Mouse (Mus musculus) cerebellum, postnatal 14 days (tissue): Measurements from ENCODE around the gene Fndc3b.
A peak's percentile ranks its signal among the peaks of the same experiment; 100 is the strongest.

Experiments
- DNase-seq, 2 experiments: peaks; one replicate each; pipeline ENCODE4 v3.0.0; 2021; ENCODE audit warnings: mixed read lengths in 2 of 2

The Fndc3b gene

DNA sequence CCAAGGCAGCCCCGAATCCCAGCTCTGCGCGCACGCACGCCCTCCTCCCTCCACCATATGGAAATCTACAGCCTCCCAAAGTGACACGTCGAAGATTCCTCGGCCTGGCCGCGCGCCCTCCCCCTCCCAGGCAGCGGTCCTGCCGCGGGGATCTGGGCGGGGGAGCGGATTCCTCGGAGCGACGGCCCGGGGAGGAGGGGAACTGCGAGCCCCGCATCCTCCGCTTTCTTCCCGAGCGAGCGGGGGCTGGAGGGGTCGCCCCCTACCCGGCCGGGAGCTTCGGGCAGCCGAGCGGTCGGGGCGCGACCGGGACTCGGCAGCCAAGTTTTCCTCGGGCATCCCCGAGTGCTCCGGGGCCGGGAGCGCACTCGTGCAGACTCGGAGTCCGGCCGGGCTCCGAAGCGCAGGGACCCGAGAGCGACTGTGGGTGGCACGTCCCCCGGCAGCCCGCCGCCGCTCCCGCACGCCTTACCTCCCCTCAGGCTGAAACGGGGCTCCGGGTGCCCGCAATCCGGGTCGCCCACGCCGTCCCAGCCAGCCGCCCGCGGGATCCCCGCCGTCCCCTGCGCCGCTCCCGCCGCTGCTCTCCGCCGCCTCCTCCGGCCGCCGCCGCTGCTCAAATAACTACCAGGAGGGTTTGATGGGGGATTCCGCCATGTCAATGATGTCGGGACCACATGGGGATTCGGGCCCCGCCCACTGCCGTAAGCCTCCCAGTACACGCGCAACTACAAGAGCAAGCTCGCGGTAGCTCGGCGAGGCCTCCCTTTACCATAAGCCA, at the start of gene Fndc3b:
Gene Fndc3b (minus strand): TSS at position 660 of the 781 bp plus-strand sequence.
- DNase-seq, result peak; percentile 95 to 96

GRCm38 (mm10) chr3:27760278-27760677, 49.2 kb upstream of the Fndc3b start:
- no peak for DNase-seq

GRCm38 (mm10) chr3:27758976-27759375, 47.9 kb upstream of the Fndc3b start:
- no peak for DNase-seq

- DNase-seq, result no peak
These were observed 40.5 kb upstream of the Fndc3b start for GRCm38 (mm10) chr3:27751657-27752056.

- no peak for DNase-seq
These were observed 40.0 kb upstream of the Fndc3b start for GRCm38 (mm10) chr3:27751156-27751555.

- DNase-seq, result no peak
These were observed 34.5 kb upstream of the Fndc3b start for GRCm38 (mm10) chr3:27745651-27746050.

DNA sequence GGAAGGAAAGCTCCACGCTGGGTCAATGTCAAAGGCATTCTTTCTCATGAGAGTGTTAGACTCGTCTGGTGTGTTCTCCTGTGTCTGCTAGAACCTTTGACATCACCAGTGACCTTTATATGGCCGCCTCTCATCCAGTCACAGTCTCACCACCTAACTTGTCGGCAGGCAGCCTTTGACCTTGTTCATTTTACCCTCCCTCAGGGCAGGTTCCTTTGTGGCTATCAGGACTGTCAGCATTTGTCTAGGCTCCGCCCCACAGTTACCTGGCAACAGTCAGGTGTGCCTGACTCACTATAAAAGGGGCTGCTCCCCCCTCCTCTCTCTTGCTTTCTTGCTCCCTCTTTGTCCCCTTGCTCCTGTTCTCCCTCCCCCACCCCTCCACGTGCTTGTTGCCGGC, 33.6 kb upstream of the Fndc3b start:
- DNase-seq, result no peak

GRCm38 (mm10) chr3:27743271-27744145, 32.4 kb upstream of the Fndc3b start:
- DNase-seq, result no peak

GRCm38 (mm10) chr3:27742124-27742523, 31.0 kb upstream of the Fndc3b start:
- no peak for DNase-seq

DNA sequence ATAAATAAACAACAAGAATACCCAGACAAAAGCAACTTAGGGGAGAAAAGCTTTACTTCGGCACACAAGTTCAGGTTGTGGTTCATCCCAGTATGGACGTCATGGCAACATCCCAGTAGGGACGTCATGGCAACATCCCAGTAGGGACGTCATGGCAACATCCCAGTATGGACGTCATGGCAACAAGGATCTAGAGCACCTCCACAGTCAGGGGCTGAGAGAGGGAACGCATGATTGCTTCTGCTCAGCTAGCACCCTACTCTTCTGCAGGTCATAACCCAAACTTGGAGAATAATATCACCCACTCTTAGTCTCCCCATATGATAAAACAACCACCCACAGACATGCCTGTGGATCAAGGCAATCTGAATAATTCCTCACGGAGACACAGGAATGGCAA, 29.0 kb upstream of the Fndc3b start:
- DNase-seq, result peak in 1 of 2 experiments; percentile 9

DNA sequence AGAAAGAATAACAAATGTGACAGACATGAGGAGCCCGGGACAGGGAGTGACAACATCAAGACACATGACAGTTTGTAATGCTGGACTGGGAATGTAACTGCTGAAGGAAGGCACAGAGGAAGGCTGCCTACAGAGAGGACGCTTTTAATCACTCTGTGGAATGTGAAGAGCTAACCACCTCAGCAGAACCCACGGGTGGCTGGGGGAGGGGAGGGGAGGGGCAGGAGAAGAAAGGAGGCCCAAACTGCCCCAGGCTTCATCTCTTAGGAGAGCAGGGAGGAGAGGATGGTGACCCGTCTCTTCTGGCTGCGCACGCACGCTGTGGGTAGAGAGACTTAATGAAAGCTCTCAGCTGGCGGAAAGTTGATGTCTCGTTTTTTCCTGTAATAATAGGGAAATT, 25.1 kb upstream of the Fndc3b start:
- no peak for DNase-seq

DNA sequence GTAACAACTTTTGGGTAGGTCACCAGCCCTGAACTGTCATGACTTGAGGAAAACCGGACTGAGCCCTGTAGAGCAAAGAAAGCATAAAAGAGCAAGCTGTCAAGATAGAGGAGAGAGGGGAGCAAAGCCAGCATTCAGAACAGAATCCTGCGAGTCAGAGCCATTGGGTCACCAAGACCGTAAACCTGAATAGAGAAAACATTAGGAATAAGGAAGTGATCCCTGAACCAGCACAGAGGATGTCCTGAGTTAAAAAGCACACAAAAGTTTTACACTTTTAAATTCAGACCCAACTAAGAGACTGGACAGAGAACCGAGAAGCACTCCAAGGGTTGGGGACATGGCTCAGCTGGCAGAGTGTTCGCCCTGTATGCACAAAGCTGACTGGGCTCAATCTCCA, 24.0 kb upstream of the Fndc3b start:
- DNase-seq, result no peak

- no peak for DNase-seq
These were observed 18.0 kb upstream of the Fndc3b start for GRCm38 (mm10) chr3:27728798-27729782.

- no peak for DNase-seq
These were observed 17.1 kb upstream of the Fndc3b start for GRCm38 (mm10) chr3:27728176-27728575.

- peak in 1 of 2 experiments; percentile 21 for DNase-seq
These were observed 14.6 kb upstream of the Fndc3b start for GRCm38 (mm10) chr3:27725752-27726151.

DNA sequence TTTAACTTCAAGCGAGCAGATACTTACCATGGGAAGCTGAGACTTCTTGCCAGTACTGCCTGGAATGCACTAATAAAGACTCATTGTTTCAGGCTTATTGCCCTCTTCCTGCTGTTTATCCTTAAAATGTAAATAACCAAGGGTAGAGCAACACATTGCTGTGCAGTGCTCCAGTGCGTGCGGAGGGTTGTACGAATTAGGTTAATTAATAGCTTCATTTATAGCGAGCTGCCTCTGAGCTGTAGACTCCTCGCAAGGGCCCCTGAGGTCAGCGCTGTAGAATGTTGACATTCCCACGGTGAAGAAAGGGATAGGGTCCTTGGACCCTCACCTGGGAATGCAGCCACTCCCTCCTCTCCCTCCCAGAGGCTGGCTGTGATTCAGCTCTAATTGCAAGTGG, 13.1 kb upstream of the Fndc3b start:
- DNase-seq, result no peak

DNA sequence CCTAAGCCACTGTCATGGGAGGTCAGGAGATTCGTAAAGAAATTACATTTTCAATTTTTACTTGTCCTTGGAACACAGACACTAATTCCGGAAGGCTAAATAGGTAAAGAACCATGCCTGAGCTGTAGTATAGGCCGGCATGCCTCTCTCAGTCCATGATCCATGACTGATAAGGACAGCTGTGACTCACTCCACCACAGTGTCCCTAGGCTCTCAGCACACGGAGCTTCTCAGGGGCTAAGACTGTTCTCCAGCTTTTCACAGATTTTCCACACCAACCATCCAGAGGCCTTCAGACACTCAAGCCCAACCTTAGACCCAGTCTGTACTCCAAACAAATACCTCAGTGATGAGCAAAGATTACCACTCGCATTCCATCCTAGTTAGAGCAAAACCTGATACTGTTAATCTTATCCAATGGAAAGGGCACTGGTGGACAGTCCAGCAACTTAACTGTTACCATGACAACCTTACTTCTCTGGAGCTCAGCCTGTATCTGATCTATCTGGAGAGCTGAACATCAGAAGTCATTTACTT, 7.8 kb upstream of the Fndc3b start:
- DNase-seq, result no peak

GRCm38 (mm10) chr3:27713971-27714370, 2.9 kb upstream of the Fndc3b start:
- no peak for DNase-seq

- no peak for DNase-seq
These were observed 1.3 kb upstream of the Fndc3b start for GRCm38 (mm10) chr3:27712421-27712820.

DNA sequence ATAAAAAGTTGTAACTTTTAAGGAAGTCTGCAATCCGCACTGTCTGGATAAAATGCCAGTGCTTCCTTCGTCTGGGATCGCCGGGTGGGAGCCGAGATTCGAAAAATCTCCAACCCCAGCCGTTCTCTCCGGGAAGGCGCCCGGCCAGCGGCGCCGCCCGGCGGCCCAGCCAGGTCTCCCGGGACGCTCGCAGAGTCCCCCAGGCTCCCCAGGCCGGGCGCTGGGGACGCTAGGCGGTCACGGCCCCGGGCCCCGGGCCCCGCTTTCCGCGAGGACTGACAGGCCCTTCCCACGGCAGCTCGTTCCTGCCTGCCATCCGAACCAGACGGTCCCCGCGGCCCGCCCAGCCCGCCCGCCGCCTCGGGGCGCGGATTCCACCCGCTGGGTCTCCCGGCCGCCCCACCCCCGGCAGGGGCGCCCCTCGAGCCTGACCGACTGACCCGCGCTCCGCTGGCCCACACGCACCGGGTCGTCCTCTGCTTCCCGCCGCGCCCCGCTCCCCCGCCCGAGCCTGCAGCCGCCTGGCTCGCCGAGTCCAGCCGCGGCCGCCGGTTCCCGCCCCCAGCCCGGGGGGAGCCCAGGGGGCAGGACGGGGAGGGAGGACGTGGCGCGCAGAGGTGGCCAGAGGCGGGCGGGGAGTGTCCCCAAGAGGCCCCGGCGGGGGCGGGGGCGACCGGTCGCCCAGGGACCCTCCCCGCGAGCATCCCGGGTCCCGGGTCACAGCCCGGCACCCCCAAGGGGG, 1.0 kb downstream of the Fndc3b start:
- DNase-seq, result peak; percentile 56 to 57

DNA sequence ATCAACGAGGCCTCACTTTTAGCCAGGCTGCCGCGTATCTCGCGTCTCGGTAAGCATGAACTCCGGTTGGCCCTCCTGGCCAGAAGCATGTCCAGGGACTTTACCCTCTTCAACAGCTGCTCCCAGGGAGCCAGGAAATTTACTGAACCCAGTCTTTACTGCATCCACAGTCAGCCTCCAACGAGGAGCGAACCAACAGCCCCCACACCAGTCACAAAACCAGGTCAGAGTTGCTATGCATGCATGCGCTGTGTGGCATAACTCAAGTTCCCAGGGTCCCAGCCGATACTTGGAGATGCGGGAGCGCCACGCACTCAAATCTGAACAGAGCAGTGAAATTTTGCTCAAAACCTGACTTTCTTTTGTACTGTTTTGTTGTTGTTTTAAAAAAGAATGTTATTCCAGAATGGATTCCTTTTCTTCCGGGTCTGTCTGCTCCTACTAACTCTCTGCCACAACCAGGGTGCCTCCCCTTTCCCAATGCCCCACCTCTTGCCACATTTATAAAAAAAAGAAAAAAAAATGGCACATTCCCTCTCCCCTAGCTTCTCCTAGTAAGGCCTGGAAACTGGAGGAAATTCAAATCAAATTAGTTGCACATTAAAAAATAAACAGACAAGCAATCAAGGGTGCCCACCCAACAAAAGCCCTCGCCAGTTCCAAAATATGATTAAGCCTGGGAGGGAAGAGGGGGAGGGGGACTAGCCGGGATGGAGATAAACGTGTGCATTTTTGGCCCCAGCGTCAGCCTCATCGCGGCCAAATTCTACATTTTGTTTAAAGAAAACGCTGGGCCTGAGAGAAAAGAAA, 1.8 kb downstream of the Fndc3b start:
- peak in 1 of 2 experiments; percentile 35 for DNase-seq
